Mouse (Mus musculus) embryonic facial prominence, embryonic 13.5 days (tissue): ENCODE measurements around the gene Ddx31. TPM values are rescaled to one million over a fixed set of nuclear protein-coding genes. Genes with fewer than 3 reads are reported as not detected.
A peak's percentile ranks its signal among the peaks of the same experiment; 100 is the strongest.

Experiments
- ATAC-seq: fragments of 200-750 bp; cut with Nextera tagmentation; 2 replicates; pipeline ENCODE4 v1.8.0; 2017; ENCODE audit warnings: low read depth; ENCODE audit not compliant: insufficient number of reproducible peaks, insufficient read depth, low FRiP score, low TSS enrichment
- H3K27ac ChIP-seq: fragments of 300-500 bp; sonication (generic); 2 replicates; pipeline ENCODE4 v1.5.1; 2015; ENCODE audit warnings: moderate library complexity, mild to moderate bottlenecking, inconsistent platforms
- H3K27me3 ChIP-seq: fragments of 300-500 bp; sonication (generic); 2 replicates; pipeline ENCODE4 v1.6.1; 2015; ENCODE audit warnings: mild to moderate bottlenecking, inconsistent platforms
- H3K36me3 ChIP-seq: fragments of 300-500 bp; sonication (generic); 2 replicates; pipeline ENCODE4 v1.6.1; 2015; ENCODE audit warnings: mild to moderate bottlenecking, inconsistent platforms
- H3K4me1 ChIP-seq: fragments of 300-500 bp; sonication (generic); 2 replicates; pipeline ENCODE4 v1.6.1; 2015; ENCODE audit warnings: inconsistent platforms
- H3K4me2 ChIP-seq: fragments of 300-500 bp; sonication (generic); 2 replicates; pipeline ENCODE4 v1.6.1; 2015; ENCODE audit warnings: moderate library complexity, mild to moderate bottlenecking, inconsistent platforms
- H3K4me3 ChIP-seq: fragments of 300-500 bp; sonication (generic); 2 replicates; pipeline ENCODE4 v1.5.1; 2015; ENCODE audit warnings: mild to moderate bottlenecking, inconsistent platforms
- H3K9ac ChIP-seq: fragments of 300-500 bp; sonication (generic); 2 replicates; pipeline ENCODE4 v1.6.1; 2015; ENCODE audit warnings: mild to moderate bottlenecking, inconsistent platforms
- H3K9me3 ChIP-seq: fragments of 300-500 bp; sonication (generic); 2 replicates; pipeline ENCODE4 v1.6.1; 2016; ENCODE audit warnings: inconsistent platforms
- WGBS: fragments of 180-500 bp; shearing (Covaris S2); methylation state at CpG from one replicate; pipeline ENCODE4 v1.1.7; 2015; ENCODE audit warnings: mixed read lengths; 5-methylcytosine and 5-hydroxymethylcytosine counted together
- polyA plus RNA-seq: library from polyadenylated mRNA; unstranded; fragments of >200 nt; fragmentation: Nextera tagmentation; extraction: Ambion mirVana; gene quantifications from 2 replicates; pipeline ENCODE4 v1.2.1, GENCODE M21; 2015

The Ddx31 gene
- polyA plus RNA-seq, 1 experiment from 2014 or later: 16.5 TPM

DNA sequence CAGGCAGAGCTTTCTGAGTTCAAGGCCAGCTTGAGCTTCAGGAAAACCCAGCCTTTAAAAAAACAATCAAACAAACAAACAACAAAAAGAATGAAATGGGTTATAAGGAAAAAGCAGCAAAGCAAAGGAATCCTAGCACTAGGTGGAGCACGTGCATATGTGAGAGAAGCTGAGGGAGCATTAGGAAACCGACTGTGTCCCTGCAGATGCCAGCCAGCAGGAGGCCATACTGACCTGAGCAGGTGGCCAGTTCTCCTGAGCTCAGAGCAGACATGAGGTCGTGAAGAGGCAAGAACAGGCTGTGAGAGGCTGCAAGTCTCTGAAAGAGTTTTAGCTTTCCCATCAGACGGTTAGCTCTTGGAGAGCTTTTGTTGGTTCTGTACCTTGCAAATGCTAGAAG, 10.9 kb upstream of the Ddx31 start:
- WGBS: 45% methylated on average over 4 of the region's 4 CpGs

DNA sequence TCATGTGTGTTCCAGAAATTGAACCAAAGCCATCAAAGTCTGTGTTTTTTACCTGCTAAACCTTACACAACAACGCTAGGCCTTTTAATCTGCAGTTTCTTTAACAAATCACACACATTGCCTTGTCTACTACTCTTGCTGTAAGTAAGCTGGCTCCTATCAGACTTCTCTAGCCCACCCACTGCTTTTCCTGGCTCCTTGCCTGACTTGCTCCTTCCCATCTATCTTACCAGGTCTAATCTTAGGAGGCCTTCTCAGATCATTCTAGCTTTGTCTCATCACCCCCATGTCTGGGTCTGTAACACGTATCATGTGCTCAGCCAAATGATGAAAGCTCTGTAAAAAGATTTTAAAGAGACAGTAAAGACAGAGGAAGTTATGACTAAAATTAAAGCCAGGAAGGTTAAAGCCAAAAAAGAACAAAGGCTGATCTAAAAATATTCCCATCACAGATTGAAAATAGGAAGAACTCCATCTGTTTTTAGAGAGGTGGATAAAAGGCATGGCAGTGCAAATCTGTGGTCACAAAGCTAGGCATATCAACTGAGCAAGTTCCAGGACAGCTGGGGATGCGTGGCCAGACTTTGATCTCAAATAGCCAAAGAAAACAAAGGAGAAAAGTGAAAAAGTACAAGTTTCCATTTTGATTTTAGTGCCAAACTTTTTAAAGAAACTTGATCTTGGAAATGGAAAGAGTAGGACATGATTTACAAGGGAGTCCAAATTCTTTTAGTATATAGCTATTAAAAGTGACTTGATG, 3.8 kb upstream of the Ddx31 start:
- Histone ChIP-seq H3K9me3 (no peaks in the 10 kb centered on the region), H3K27ac (no peak overlapping the region), H3K4me2 (no peak overlapping the region), H3K27me3 (no peaks in the 10 kb centered on the region), H3K36me3 (peaks cover 37% of the 10 kb centered on the region), H3K4me3 (no peak overlapping the region), H3K9ac (no peak overlapping the region), H3K4me1 (peaks cover 18% of the 10 kb centered on the region)
- 73% methylated on average over 3 of the region's 3 CpGs for WGBS
- ATAC-seq: no peak

More for the DNA sequence above, 10.9 kb upstream of the Ddx31 start:
- Histone ChIP-seq H3K9ac (no peak overlapping the region), H3K27me3 (no peaks in the 10 kb centered on the region), H3K4me3 (no peak overlapping the region), H3K4me2 (no peak overlapping the region), H3K36me3 (peaks cover 93% of the 10 kb centered on the region), H3K4me1 (no peaks in the 10 kb centered on the region), H3K27ac (no peak overlapping the region), H3K9me3 (no peaks in the 10 kb centered on the region)
- no peak for ATAC-seq

GRCm38 (mm10) chr2:28839501-28840221, 545 bp upstream of the Ddx31 start:
- H3K4me3 ChIP-seq: peak overlapping the region; percentile 98
- no peaks in the 10 kb centered on the region for H3K9me3 ChIP-seq
- H3K9ac ChIP-seq: peak overlapping the region; percentile 95
- peaks cover 37% of the 10 kb centered on the region for H3K4me1 ChIP-seq
- peak overlapping the region; percentile 86 for H3K27ac ChIP-seq
- ATAC-seq: peak; percentile 60; the same call in 1 of the 2 replicates
- peaks cover 7% of the 10 kb centered on the region for H3K36me3 ChIP-seq
- H3K27me3 ChIP-seq: no peaks in the 10 kb centered on the region
- peak overlapping the region; percentile 90 for H3K4me2 ChIP-seq
- WGBS: under 1% methylated on average over 52 of the region's 53 CpGs

GRCm38 (mm10) chr2:28842042-28842441, 1.8 kb downstream of the Ddx31 start:
- no peak for ATAC-seq
- Histone ChIP-seq H3K4me3 (0 out of 2 replicates have a peak overlapping the region, but pooled peaks have one; percentile 98), H3K27ac (no peak overlapping the region), H3K27me3 (no peaks in the 10 kb centered on the region), H3K4me2 (peak overlapping the region; percentile 90), H3K36me3 (peaks cover 23% of the 10 kb centered on the region), H3K4me1 (peaks cover 37% of the 10 kb centered on the region), H3K9me3 (no peaks in the 10 kb centered on the region), H3K9ac (peak overlapping the region; percentile 95)
- 67% methylated on average over 3 of the region's 3 CpGs for WGBS

- ATAC-seq: no peak
- 90% methylated on average over 2 of the region's 2 CpGs for WGBS
- peaks cover 69% of the 10 kb centered on the region for H3K36me3 ChIP-seq
Observed at GRCm38 (mm10) chr2:28848879-28849278, 8.7 kb downstream of the Ddx31 start.

DNA sequence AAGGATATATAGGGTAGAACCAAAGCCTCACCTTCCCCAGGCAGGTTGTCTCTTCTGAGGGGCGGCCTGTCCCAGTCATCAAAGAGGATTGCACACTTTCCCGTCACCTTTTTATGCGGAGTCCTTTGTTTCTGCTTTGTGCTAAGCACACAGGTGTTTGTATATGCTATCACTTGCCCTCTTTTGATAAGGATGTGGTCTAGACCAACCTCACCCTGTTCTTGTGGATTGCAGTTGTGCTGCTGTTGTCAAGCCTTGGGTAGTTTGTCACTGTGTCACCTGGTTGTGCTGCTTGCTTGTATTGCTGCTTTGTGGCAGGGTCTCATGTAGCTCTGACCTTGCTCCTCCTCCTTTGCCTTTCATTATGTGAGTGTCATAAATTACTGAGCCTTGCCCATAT, 12.4 kb downstream of the Ddx31 start:
- ATAC-seq: no peak
- Histone ChIP-seq H3K27me3 (no peaks in the 10 kb centered on the region), H3K36me3 (peaks cover 65% of the 10 kb centered on the region), H3K9me3 (no peaks in the 10 kb centered on the region), H3K4me1 (no peaks in the 10 kb centered on the region), H3K4me3 (no peak overlapping the region), H3K27ac (no peak overlapping the region), H3K9ac (no peak overlapping the region), H3K4me2 (no peak overlapping the region)
- WGBS: 94% methylated on average over 3 of the region's 3 CpGs

More at GRCm38 (mm10) chr2:28848879-28849278, 8.7 kb downstream of the Ddx31 start:
- Histone ChIP-seq H3K9ac (no peak overlapping the region), H3K4me2 (no peak overlapping the region), H3K4me3 (no peak overlapping the region), H3K27me3 (no peaks in the 10 kb centered on the region), H3K27ac (no peak overlapping the region), H3K9me3 (no peaks in the 10 kb centered on the region), H3K4me1 (0 out of 2 replicates have a peak, but pooled peaks cover 2% of the 10 kb centered on the region)

- H3K27me3 ChIP-seq: no peaks in the 10 kb centered on the region
- no peak overlapping the region for H3K4me2 ChIP-seq
- H3K36me3 ChIP-seq: peaks cover 59% of the 10 kb centered on the region
- no peaks in the 10 kb centered on the region for H3K4me1 ChIP-seq
- H3K9me3 ChIP-seq: no peaks in the 10 kb centered on the region
- 96% methylated on average over 2 of the region's 2 CpGs for WGBS
- H3K27ac ChIP-seq: no peak overlapping the region
- no peak for ATAC-seq
- no peak overlapping the region for H3K9ac ChIP-seq
- no peak overlapping the region for H3K4me3 ChIP-seq
Observed at GRCm38 (mm10) chr2:28855773-28856172, 15.6 kb downstream of the Ddx31 start.

GRCm38 (mm10) chr2:28859303-28859702, 19.1 kb downstream of the Ddx31 start:
- no peak overlapping the region for H3K9ac ChIP-seq
- H3K4me2 ChIP-seq: no peak overlapping the region
- no peaks in the 10 kb centered on the region for H3K4me1 ChIP-seq
- H3K36me3 ChIP-seq: peaks cover 82% of the 10 kb centered on the region
- WGBS: 88% methylated on average over 4 of the region's 4 CpGs
- ATAC-seq: no peak
- H3K9me3 ChIP-seq: no peaks in the 10 kb centered on the region
- H3K4me3 ChIP-seq: no peak overlapping the region
- H3K27ac ChIP-seq: no peak overlapping the region
- no peaks in the 10 kb centered on the region for H3K27me3 ChIP-seq

- Histone ChIP-seq H3K4me2 (no peak overlapping the region), H3K27ac (no peak overlapping the region), H3K9me3 (no peaks in the 10 kb centered on the region), H3K27me3 (no peaks in the 10 kb centered on the region), H3K36me3 (peaks cover 83% of the 10 kb centered on the region), H3K9ac (no peak overlapping the region), H3K4me1 (no peaks in the 10 kb centered on the region), H3K4me3 (no peak overlapping the region)
- ATAC-seq: no peak
- WGBS: 94% methylated on average over 8 of the region's 8 CpGs
Observed at GRCm38 (mm10) chr2:28860678-28861423, 20.6 kb downstream of the Ddx31 start.

DNA sequence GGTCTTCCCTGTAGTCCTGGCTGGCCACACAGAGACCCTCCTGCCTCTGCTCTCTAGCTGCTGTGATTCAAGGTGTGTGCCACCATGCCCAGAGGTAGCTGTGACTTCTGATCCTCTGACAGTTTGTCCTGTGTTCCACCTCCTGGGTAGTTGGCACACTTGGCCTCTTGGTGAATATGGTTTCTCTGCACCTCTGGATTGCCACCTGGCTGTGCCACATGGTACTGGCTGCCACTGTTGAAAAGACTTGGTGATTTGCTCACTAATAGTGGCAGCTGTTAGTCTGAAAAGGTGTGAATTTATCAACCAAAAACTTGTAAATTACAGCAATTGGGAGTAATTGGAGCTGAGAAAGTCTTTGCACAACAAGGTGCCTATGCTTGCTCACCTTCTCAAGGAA, 23.7 kb downstream of the Ddx31 start:
- H3K4me3 ChIP-seq: no peak overlapping the region
- no peak for ATAC-seq
- H3K4me2 ChIP-seq: no peak overlapping the region
- peaks cover 91% of the 10 kb centered on the region for H3K36me3 ChIP-seq
- no peaks in the 10 kb centered on the region for H3K9me3 ChIP-seq
- no peaks in the 10 kb centered on the region for H3K4me1 ChIP-seq
- no peak overlapping the region for H3K9ac ChIP-seq
- H3K27ac ChIP-seq: no peak overlapping the region
- H3K27me3 ChIP-seq: no peaks in the 10 kb centered on the region

- H3K27me3 ChIP-seq: no peaks in the 10 kb centered on the region
- no peaks in the 10 kb centered on the region for H3K9me3 ChIP-seq
- peaks cover 67% of the 10 kb centered on the region for H3K36me3 ChIP-seq
- ATAC-seq: no peak
- no peaks in the 10 kb centered on the region for H3K4me1 ChIP-seq
- H3K4me2 ChIP-seq: no peak overlapping the region
- WGBS: 80% methylated on average over 7 of the region's 7 CpGs
- H3K4me3 ChIP-seq: no peak overlapping the region
- H3K27ac ChIP-seq: no peak overlapping the region
- no peak overlapping the region for H3K9ac ChIP-seq
Observed at GRCm38 (mm10) chr2:28867495-28867894, 27.3 kb downstream of the Ddx31 start.
